Mouse (Mus musculus): ENCODE measurements at regions not wholly inside any gene's neighbourhood (a gene's known extent, or its start where the extent isn't known, plus 50 kb on each side); places are given as distances from the start of the nearest gene placed in this dataset.

DNA sequence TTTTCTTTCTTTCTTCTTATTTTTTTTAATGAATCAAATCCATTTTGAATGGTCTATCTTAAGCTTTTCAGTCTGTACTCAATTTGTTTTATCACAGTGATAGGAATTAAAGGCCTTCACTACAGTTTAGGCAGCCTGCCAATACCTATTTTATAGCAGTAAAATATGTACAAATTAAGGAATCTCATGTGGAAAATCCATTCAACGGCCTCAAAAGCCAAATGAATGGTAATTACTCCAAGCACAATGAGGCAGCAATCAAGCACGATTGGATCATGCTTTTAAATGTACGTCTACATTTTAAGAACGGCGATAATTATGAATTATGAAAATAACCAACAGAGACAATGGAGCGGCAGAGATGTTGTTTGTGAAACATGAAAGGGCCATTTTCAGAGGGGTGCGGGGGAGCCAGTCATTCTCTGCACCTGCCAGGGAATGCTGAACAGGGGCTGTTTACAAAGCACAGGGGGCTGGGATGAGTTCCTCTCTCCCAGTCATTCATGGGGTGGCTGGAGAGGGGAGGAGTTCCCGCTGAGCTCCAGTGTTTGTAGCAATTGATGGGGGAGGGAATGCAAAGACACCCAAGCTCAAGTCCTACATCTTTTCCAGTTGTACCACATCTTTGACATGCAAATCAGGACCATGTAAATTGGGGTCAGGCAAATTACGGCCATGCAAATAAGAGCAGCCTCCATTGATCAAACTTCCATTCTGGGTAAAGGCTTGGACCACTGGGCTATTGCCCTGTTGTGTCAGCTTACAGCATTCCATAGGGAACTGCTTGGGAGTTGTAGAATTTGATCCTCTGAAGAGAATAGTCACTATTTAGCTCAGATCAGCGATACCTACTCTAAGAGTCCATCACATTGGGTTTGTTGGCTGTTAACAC is 381.1 kb upstream of the Castor2 start:
- H3K4me3 ChIP-seq: no peak overlapping the region
- no peak overlapping the region for H3K9ac ChIP-seq (replicated peaks)
- 40% methylated on average over 10 of the region's 10 CpGs for WGBS
- ATAC-seq (ENCODE audit: low FRiP score, low read depth): peak; percentile 84
- no peaks in the 10 kb centered on the region for H3K9me3 ChIP-seq
- peaks cover 12% of the 10 kb centered on the region for H3K4me1 ChIP-seq
- no peaks in the 10 kb centered on the region for H3K36me3 ChIP-seq
- no peak overlapping the region for H3K27ac ChIP-seq (replicated peaks)
- no peaks in the 10 kb centered on the region for H3K27me3 ChIP-seq
- H3K4me2 ChIP-seq (replicated peaks): 0 out of 2 replicates have a peak overlapping the region, but pooled peaks have one; percentile 8

GRCm38 (mm10) chr5:133715830-133716229 is 383.7 kb upstream of the Castor2 start:
- no peaks in the 10 kb centered on the region for H3K36me3 ChIP-seq
- WGBS: 88% methylated on average over 1 of the region's 1 CpGs
- H3K4me3 ChIP-seq: no peak overlapping the region
- no peaks in the 10 kb centered on the region for H3K9me3 ChIP-seq
- no peak overlapping the region for H3K9ac ChIP-seq (replicated peaks)
- peaks cover 12% of the 10 kb centered on the region for H3K4me1 ChIP-seq
- no peak for ATAC-seq (ENCODE audit: low FRiP score, low read depth)
- H3K27me3 ChIP-seq: no peaks in the 10 kb centered on the region
- H3K4me2 ChIP-seq (replicated peaks): no peak overlapping the region
- no peak overlapping the region for H3K27ac ChIP-seq (replicated peaks)

GRCm38 (mm10) chr5:133712652-133713051 is 386.9 kb upstream of the Castor2 start:
- 24% methylated on average over 3 of the region's 3 CpGs for WGBS
- Histone ChIP-seq H3K9me3 (no peaks in the 10 kb centered on the region), H3K9ac (replicated peaks) (no peak overlapping the region), H3K36me3 (no peaks in the 10 kb centered on the region), H3K4me1 (peaks cover 5% of the 10 kb centered on the region; the same call in 1 of the 2 replicates), H3K4me2 (replicated peaks) (no peak overlapping the region), H3K27ac (replicated peaks) (no peak overlapping the region), H3K27me3 (peaks cover 4% of the 10 kb centered on the region; the same call in 1 of the 2 replicates), H3K4me3 (no peak overlapping the region)
- no peak for ATAC-seq (ENCODE audit: low FRiP score, low read depth)

- H3K4me1 ChIP-seq: peaks cover 3% of the 10 kb centered on the region; the same call in 1 of the 2 replicates
- ATAC-seq (ENCODE audit: low FRiP score, low read depth): no peak
- H3K4me2 ChIP-seq (replicated peaks): no peak overlapping the region
- H3K27ac ChIP-seq (replicated peaks): no peak overlapping the region
- no peak overlapping the region for H3K9ac ChIP-seq (replicated peaks)
- H3K36me3 ChIP-seq: no peaks in the 10 kb centered on the region
- WGBS: 37% methylated on average over 8 of the region's 8 CpGs
- H3K27me3 ChIP-seq: peaks cover 4% of the 10 kb centered on the region; the same call in 1 of the 2 replicates
- no peaks in the 10 kb centered on the region for H3K9me3 ChIP-seq
- H3K4me3 ChIP-seq: no peak overlapping the region
Measured at GRCm38 (mm10) chr5:133708881-133709280, 390.6 kb upstream of the Castor2 start.

GRCm38 (mm10) chr5:133686206-133686605 is 413.3 kb upstream of the Castor2 start:
- no peaks in the 10 kb centered on the region for H3K4me1 ChIP-seq
- H3K27me3 ChIP-seq: no peaks in the 10 kb centered on the region
- H3K9ac ChIP-seq (replicated peaks): no peak overlapping the region
- no peak overlapping the region for H3K4me2 ChIP-seq (replicated peaks)
- no peak overlapping the region for H3K4me3 ChIP-seq
- H3K27ac ChIP-seq (replicated peaks): no peak overlapping the region
- ATAC-seq (ENCODE audit: low FRiP score, low read depth): no peak
- no peaks in the 10 kb centered on the region for H3K36me3 ChIP-seq
- 80% methylated on average over 2 of the region's 2 CpGs for WGBS
- no peaks in the 10 kb centered on the region for H3K9me3 ChIP-seq

GRCm38 (mm10) chr5:133683021-133683420 is 416.5 kb upstream of the Castor2 start:
- Histone ChIP-seq H3K4me2 (replicated peaks) (no peak overlapping the region), H3K9me3 (no peaks in the 10 kb centered on the region), H3K9ac (replicated peaks) (no peak overlapping the region), H3K4me1 (no peaks in the 10 kb centered on the region), H3K27me3 (no peaks in the 10 kb centered on the region), H3K4me3 (no peak overlapping the region), H3K27ac (replicated peaks) (no peak overlapping the region), H3K36me3 (no peaks in the 10 kb centered on the region)
- ATAC-seq (ENCODE audit: low FRiP score, low read depth): no peak
- WGBS: 70% methylated on average over 10 of the region's 10 CpGs

GRCm38 (mm10) chr5:133676791-133677450 is 422.6 kb upstream of the Castor2 start:
- no peak overlapping the region for H3K9ac ChIP-seq (replicated peaks)
- no peak overlapping the region for H3K4me2 ChIP-seq (replicated peaks)
- H3K27ac ChIP-seq (replicated peaks): 0 out of 2 replicates have a peak overlapping the region, but pooled peaks have one; percentile 30
- H3K4me1 ChIP-seq: peaks cover 12% of the 10 kb centered on the region; the same call in 1 of the 2 replicates
- WGBS: 72% methylated on average over 15 of the region's 15 CpGs
- H3K4me3 ChIP-seq: no peak overlapping the region
- no peaks in the 10 kb centered on the region for H3K9me3 ChIP-seq
- no peaks in the 10 kb centered on the region for H3K36me3 ChIP-seq
- H3K27me3 ChIP-seq: no peaks in the 10 kb centered on the region
- peak; percentile 63; the same call in 1 of the 2 replicates for ATAC-seq (ENCODE audit: low FRiP score, low read depth)

- Histone ChIP-seq H3K4me2 (replicated peaks) (no peak overlapping the region), H3K4me3 (no peak overlapping the region), H3K27ac (replicated peaks) (no peak overlapping the region), H3K9ac (replicated peaks) (no peak overlapping the region), H3K27me3 (no peaks in the 10 kb centered on the region), H3K9me3 (no peaks in the 10 kb centered on the region), H3K36me3 (no peaks in the 10 kb centered on the region), H3K4me1 (peaks cover 12% of the 10 kb centered on the region)
- ATAC-seq (ENCODE audit: low FRiP score, low read depth): no peak
- WGBS: 61% methylated on average over 3 of the region's 3 CpGs
Measured at GRCm38 (mm10) chr5:133675636-133676035, 423.9 kb upstream of the Castor2 start.

GRCm38 (mm10) chr5:133666473-133666872 is 433.0 kb upstream of the Castor2 start:
- Histone ChIP-seq H3K27me3 (no peaks in the 10 kb centered on the region), H3K4me1 (no peaks in the 10 kb centered on the region; the same call in 1 of the 2 replicates), H3K9ac (replicated peaks) (no peak overlapping the region), H3K9me3 (no peaks in the 10 kb centered on the region), H3K4me2 (replicated peaks) (no peak overlapping the region), H3K27ac (replicated peaks) (no peak overlapping the region), H3K36me3 (no peaks in the 10 kb centered on the region), H3K4me3 (no peak overlapping the region)
- no peak for ATAC-seq (ENCODE audit: low FRiP score, low read depth)
- WGBS: 27% methylated on average over 6 of the region's 6 CpGs

GRCm38 (mm10) chr5:133662474-133663256 is 436.8 kb upstream of the Castor2 start:
- Histone ChIP-seq H3K9me3 (no peaks in the 10 kb centered on the region), H3K36me3 (no peaks in the 10 kb centered on the region), H3K9ac (replicated peaks) (no peak overlapping the region), H3K27ac (replicated peaks) (no peak overlapping the region), H3K4me1 (no peaks in the 10 kb centered on the region), H3K4me3 (no peak overlapping the region), H3K27me3 (no peaks in the 10 kb centered on the region), H3K4me2 (replicated peaks) (no peak overlapping the region)
- no peak for ATAC-seq (ENCODE audit: low FRiP score, low read depth)
- 86% methylated on average over 7 of the region's 7 CpGs for WGBS

DNA sequence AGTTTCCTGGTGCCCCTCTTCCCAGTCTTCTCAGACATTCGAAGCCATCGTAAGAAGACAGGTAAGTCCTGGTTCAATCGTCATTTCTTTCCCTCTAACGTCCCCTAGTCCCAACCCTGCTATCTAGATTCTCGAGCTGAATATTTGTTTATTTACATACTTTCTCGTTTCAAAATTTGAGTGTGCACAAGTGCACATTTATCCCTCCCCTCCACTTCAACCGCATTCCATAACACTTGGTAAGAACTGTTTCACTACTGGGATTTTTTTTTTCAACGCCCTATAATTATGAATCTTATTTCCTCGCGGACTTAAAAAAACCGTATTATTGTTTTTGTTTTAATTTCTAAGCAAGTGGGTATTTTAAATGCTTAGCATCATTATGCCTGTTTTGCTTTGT is 439.2 kb upstream of the Castor2 start:
- no peaks in the 10 kb centered on the region for H3K4me1 ChIP-seq
- H3K36me3 ChIP-seq: no peaks in the 10 kb centered on the region
- no peak overlapping the region for H3K4me2 ChIP-seq (replicated peaks)
- WGBS: 90% methylated on average over 11 of the region's 11 CpGs
- no peak overlapping the region for H3K27ac ChIP-seq (replicated peaks)
- no peak for ATAC-seq (ENCODE audit: low FRiP score, low read depth)
- no peaks in the 10 kb centered on the region for H3K27me3 ChIP-seq
- no peak overlapping the region for H3K4me3 ChIP-seq
- no peak overlapping the region for H3K9ac ChIP-seq (replicated peaks)
- no peaks in the 10 kb centered on the region for H3K9me3 ChIP-seq

Measured in midbrain, embryonic 12.5 days (tissue).